Mouse (Mus musculus): ENCODE measurements at regions not wholly inside any gene's neighbourhood (a gene's known extent, or its start where the extent isn't known, plus 50 kb on each side); places are given as distances from the start of the nearest gene placed in this dataset.

DNA sequence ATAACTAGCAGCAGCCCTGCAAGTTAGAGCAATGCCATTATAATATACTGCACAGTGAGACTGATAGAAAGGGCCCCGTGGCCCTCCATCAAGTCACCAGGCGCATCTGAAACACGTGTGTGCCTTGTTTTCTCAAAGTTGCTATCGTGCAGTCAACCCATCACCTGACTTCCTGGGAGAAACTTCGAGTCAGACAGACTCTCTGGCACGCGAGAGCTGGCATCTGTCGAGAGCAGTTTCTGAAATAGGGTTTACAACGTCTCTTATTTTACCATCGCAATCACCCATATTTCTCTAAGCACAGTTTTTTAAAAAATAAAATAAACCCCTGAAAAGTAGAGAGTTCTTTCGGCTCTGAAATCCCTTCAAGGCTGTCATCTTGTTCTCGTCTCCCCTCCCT is 169.8 kb downstream of the 3110018I06Rik start:
- DNase-seq (ENCODE audit: low spot score in 2 of 2): no peak

GRCm38 (mm10) chr12:107658821-107659220 is 170.4 kb downstream of the 3110018I06Rik start:
- no peak for DNase-seq (ENCODE audit: low spot score in 2 of 2)

DNA sequence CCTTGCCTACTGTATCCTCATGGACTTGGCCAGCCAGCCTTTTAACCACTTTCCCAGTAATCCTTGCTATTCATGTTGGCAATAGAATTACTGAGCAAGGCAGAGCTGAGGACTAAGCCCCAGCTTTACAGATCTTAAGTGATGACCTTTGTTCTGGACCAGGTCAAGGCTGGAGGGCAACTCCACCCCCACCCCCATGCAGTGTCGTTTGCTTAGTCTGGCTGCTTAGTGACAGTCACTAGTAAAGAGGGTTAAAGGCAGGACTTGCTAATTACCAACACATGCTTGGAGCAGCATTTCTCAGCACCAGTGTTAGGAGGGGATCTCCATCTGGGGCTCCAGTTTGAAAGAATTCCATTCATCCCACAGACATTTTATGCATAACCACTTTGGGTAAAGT is 174.2 kb downstream of the 3110018I06Rik start:
- DNase-seq (ENCODE audit: low spot score in 2 of 2): no peak

- no peak for DNase-seq (ENCODE audit: low spot score in 2 of 2)
Measured at GRCm38 (mm10) chr12:107667836-107668235, 179.4 kb downstream of the 3110018I06Rik start.

DNA sequence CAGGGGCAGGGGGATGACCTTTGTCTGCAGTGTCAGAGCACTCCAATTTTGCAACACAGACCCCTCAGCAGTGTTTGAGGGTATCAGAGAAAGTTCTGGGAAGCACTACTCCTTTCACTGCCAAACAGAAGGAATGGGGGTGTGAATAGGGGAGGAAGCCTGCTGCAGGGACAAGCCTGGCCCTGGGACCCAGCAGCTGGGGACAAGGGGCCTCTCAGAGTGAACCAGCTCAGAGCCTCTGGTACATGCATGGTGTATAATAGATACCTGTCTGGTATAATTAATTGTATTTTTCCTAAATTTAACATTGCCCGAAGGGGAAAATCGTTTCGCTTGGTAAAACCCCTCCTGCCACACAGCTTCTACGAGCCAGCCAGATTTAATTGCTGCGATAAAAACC is 180.6 kb downstream of the 3110018I06Rik start:
- DNase-seq (ENCODE audit: low spot score in 2 of 2): no peak

GRCm38 (mm10) chr12:107669450-107669849 is 181.0 kb downstream of the 3110018I06Rik start:
- DNase-seq (ENCODE audit: low spot score in 2 of 2): no peak

DNA sequence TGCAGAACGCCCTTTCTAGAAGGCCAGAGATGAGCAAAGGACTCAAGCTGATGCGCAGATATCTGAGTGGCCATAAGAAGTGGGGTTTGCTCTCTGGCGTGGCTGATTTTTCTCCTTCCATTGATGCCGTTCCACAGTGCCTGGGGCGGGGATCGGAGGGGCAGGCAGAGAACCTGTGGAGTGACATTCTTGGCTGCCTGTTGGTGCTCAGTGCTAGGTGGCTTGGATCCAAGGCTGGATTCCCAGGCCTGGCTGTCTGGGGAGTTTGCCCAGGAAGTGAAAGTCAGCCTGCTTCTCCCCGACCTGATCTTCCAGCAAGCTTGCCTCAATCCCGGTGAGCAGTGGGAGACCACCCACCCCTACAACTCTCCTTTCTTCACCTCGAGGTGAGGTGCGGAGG is 181.5 kb downstream of the 3110018I06Rik start:
- DNase-seq (ENCODE audit: low spot score in 2 of 2): no peak

DNA sequence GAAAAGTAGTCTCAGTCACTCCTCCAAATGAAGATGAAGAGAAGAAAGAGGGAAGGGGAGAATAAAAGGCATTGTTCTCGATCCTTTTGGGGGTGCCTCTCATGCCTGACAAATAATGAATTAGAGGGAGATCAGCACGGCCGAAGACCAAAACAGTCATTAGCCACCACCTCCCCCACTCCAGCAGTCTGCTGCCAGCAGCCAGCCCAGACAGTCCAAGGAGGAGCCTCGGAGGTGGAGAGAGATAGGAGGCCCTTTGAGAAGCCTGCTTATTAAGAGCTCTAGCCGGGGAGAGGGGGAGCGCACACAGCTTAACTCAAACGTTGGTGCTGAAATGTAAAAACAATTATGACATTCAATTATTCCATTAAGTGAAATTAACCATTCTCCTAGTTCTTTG is 188.6 kb downstream of the 3110018I06Rik start:
- no peak for DNase-seq (ENCODE audit: low spot score in 2 of 2)

DNA sequence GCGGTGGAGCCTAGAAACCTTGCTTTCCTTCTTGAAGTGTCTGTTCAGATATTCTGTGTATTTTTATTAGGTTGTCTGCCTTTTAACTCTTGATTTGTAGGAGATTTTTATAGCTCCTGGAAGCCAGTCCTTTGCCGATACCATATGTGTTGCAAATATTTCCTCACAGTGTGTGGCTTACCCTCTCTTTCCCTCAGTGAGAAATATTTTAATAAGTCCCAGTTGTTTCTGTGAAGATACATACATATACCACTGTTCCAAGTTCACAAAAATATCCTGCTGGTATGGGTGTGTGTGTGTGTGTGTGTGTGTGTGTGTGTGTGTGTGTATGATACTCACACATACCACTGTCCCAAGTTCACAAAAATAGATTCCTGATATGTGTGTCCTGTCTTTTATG is 199.0 kb downstream of the 3110018I06Rik start:
- no peak for DNase-seq (ENCODE audit: low spot score in 2 of 2)

DNA sequence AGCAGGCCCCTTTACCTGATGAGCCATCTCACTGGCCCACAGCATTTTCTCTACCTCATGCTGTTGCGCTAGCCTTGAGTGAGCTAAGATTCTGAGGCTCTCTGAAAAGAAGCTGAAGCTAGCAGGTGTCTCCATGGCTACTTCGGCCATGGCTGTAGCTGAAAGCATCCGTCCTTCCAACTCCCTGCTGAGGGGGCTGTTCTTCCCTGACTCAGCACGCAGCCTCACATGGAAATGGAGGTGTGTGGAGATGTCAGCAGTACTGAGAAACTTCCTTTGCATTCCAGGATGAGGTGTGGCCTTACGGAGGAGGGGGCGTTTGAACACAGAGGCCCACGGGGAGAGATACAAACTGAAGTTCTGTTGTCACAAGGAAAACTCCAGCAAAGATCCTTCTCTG is 201.0 kb downstream of the 3110018I06Rik start:
- DNase-seq (ENCODE audit: low spot score in 2 of 2): no peak

DNA sequence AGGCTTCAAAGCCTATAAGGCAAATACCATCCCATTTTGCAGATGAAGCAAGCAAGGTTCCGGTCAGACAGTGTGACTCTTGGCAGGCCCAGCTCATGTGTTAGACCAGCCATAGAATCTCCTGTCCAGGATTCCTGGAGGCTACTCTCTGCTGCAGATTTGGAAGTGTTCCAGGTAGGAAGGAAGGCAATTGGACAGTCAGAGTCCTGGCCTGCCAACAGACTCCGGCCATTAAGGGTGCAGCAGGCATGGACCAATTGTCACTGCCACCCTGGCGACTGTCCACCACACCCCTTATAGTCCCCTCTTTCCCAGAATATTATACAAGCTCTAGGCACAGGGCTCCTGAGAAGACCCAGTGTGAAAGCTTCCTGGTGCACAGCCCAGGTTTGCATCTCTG is 201.6 kb downstream of the 3110018I06Rik start:
- DNase-seq (ENCODE audit: low spot score in 2 of 2): no peak

DNA sequence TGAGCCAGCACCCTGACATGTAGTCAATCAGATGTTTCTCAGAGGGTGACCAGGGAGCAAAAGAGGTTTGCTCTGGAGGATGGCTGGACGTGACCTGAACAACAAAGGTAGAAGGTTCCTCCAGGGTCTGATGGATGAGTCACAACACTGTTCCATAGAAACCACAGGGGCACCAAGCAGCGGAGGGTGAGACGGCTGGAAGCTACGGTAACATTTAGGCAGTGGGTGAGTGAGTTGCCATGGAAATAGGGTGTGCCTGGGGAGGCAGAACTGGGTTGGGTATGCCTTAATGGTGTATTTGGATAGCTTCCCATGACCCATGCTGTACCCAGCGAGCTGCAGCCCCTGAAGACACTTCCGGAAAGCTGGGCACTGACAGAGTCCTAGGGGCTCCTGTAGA is 205.3 kb downstream of the 3110018I06Rik start:
- DNase-seq (ENCODE audit: low spot score in 2 of 2): no peak

GRCm38 (mm10) chr12:107695014-107695413 is 206.6 kb downstream of the 3110018I06Rik start:
- no peak for DNase-seq (ENCODE audit: low spot score in 2 of 2)

DNA sequence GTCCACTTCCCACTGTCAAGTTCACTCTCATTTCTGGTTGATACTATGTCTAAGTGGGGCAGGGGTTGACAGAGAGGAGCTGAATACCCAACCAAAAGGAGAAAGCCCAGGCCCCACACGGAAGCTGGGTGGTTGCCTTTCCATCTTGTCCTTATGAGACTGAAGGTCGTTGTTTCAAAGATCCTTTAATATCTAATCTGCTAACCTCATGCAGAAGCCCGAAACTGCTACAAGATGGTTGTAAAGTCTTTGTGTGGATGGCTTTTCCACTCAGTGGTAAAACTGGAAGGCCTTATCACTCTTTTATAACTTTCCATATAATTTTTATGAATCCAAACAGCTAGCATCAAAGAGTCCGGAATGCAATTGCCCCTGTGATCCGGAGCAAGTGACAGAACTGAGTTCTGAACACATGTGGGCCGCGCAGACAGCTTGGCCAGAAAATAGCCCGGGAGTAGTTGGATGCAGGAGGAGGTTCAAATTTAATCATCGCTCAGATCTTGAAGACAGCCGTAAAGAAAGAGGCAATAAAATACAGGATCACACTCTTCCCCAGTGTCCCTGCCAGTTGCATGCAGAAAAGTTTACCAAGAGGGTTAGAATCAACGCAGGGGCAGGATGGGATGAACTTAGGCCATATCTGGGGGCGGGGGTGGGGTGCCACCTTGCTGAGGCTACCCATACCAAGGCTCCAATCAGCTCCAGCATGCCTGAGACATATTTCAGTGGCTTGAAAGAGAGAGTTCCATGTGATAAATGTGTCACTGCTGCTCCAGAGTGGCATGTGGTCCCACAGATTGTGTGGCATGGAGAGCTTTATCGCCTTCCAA is 207.2 kb downstream of the 3110018I06Rik start:
- DNase-seq (ENCODE audit: low spot score in 2 of 2): no peak

DNA sequence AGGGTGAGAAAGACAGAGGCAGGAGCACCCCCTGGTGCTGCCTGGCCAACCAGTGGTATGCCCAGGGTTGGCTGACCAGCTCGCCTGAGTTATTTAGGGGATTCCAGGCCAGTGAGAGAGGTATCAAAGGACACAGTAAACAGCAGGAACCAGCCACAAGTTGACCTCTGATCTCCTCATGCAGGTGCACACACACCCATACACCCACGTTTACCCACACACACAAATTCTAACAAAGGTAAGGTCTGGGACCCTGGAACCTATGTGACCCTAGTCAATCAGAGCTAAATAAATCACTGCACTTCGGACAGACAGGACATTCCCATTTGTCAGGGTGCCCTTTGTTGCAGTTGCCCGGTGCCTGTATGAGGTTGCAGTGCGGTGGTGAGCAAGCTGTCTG is 211.9 kb downstream of the 3110018I06Rik start:
- no peak for DNase-seq (ENCODE audit: low spot score in 2 of 2)

GRCm38 (mm10) chr12:107700868-107701597 is 212.6 kb downstream of the 3110018I06Rik start:
- DNase-seq (ENCODE audit: low spot score in 2 of 2): no peak

- DNase-seq (ENCODE audit: low spot score in 2 of 2): no peak
Measured at GRCm38 (mm10) chr12:107708812-107709211, 220.4 kb downstream of the 3110018I06Rik start.

GRCm38 (mm10) chr12:107711017-107711416 is 222.6 kb downstream of the 3110018I06Rik start:
- DNase-seq (ENCODE audit: low spot score in 2 of 2): no peak

GRCm38 (mm10) chr12:107711675-107712074 is 223.2 kb downstream of the 3110018I06Rik start:
- DNase-seq (ENCODE audit: low spot score in 2 of 2): no peak

- DNase-seq (ENCODE audit: low spot score in 2 of 2): no peak
Measured at GRCm38 (mm10) chr12:107713191-107713590, 224.8 kb downstream of the 3110018I06Rik start.

DNA sequence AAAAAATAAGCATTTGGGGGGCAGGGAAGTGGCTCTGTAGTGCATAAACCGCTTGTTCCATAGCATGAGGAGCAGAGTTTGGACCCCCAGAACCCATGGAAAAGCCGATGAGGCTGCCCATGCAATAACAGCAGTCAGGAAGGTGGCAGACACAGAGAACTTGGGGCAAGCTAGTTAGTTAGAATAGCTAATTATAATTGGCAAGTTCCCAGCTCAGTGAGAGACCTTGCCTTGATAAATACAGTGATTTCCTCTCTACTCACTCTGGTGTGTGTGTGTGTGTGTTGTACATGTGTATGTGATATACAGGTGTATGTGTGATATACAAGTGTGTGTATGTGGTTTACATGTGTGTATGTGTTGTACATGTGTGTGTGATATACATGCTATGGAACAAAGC is 226.4 kb downstream of the 3110018I06Rik start:
- DNase-seq (ENCODE audit: low spot score in 2 of 2): no peak

DNA sequence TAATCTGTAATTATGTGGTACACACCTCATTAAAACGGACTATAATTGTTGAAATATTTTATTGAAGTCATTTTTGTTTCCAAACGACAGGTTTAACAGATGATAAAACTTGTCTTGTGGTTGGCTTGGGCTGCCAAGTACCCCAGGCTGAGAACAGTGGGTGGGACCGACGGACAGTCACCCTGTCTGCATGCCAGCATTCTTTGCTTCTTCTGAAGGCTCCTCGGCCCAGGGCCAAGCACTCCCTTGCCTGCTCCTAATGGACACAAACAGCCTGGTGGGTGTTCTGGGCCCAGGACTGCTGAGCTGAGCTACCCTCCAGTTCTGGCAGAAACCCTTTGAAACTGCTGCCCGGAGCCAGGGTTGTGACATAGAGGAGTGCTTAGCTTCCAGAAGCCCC is 227.4 kb downstream of the 3110018I06Rik start:
- DNase-seq (ENCODE audit: low spot score in 2 of 2): no peak

DNA sequence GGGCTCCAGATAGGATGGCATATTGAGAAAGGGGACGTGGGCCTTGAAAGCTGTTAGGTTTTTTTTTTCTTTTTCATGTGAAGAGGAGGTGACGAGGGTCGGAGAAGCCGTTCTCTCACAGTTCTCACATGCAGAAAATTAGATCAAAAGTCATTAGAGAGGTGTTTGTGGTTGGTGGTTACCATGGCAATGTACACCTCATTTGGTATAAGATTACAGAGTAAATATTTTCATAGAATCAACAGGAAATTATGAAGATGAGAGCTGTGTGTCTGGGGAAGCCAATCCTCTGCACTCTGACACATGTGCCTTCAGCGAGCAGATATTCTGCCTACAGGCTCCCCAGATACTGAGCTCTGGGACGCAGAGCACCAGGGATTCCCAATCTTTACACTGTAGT is 232.5 kb downstream of the 3110018I06Rik start:
- no peak for DNase-seq (ENCODE audit: low spot score in 2 of 2)

All from frontal cortex, postnatal 14 days (tissue).